Mouse (Mus musculus) spleen, postnatal 36 days (tissue): ENCODE data around the gene Fam20b.
A peak's percentile ranks its signal among the peaks of the same experiment; 100 is the strongest.

ENCODE experiments used
- DNase-seq, 2 experiments: peaks; one replicate each; pipeline ENCODE4 v3.0.0; 2022; ENCODE audit warnings: low spot score in 2 of 2, mixed read lengths in 1 of 2

The Fam20b gene

DNA sequence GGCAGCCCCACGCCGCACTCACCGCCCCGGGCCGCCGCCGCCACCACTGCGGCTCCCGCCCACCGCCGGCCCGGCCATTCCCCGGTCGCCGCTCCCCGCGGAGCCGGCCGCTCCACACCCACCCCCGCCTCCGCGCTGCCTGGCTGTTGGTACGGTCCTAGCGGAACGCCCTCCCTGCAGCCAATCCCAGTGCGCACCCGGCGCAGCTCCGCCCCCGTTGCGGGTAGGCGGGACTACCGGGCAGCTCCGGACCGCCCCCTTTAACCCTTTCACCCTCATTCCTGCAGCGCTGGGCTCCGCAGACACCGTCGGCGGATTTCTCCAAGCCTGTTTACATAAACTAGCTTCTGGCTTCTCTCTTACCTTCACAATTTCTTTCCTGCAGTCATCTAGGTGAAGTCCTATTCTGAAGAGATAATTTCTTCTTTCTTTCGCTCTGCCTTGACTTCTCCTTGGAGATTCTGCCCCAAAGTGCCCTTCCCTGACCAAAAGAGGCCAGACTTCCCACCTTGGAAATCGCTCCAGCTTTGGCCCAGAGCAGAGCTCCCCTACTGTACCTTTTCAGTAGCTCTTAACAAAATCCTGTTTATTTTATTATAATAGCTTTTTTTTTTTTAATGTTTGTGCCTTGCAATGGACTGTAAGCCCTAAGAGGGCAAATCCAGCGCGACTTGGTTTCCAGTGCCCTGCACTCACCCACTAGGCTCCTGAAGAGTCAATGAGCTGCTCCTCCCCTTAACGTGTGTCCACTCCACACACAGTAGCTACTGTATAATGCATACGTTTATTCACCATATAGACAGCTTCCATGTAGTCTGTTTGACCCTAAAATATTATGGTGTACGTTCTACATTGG, at the start of gene Fam20b:
Gene Fam20b, minus strand, starts transcription at position 137 of the 856 bp plus-strand sequence.
- DNase-seq = peak; percentile 95 to 96

DNA sequence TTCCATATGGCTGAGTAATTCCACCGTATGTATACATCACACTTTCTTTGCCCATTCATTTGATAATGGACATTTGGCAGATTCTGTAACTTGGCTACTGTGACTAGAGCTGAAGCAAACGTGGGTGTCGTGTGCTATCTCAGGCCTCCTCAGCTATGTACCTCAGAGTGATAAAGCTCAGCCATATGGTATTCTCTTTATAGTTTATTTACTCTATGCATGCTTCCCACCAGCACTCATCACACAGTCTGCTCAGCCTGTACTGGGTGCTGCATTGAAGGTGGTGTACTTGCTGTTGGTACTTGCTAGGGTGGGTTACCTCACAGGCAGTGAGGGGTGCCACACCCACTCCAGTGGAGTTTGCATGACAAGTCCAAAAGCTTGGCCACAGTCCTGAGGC, 46.4 kb upstream of the Fam20b start:
- DNase-seq = no peak

DNA sequence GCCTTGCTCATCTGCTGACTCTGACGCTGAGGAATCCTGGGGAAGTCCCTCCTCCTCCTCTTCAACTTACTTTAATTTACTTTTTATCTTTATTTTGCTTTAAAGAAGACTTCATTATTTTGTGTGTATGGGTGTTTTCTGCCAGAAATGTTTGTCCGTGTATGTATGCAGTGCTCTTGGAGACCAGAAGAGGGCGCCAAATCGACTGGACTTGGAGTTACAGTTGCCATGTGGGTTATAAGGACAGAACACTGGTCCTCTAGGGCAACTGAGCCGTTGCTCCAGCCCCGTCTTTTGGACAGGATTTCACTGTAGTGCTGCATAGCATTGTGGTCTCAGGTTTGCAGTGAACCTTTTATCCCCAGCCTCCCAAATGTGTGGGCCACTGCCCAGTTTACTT, 45.7 kb upstream of the Fam20b start:
- DNase-seq = no peak

- DNase-seq = no peak
Measured at GRCm38 (mm10) chr1:156763280-156763679, 44.4 kb upstream of the Fam20b start.

- no peak for DNase-seq
Measured at GRCm38 (mm10) chr1:156761430-156761801, 42.5 kb upstream of the Fam20b start.

GRCm38 (mm10) chr1:156760549-156761429, 41.9 kb upstream of the Fam20b start:
- no peak for DNase-seq

- no peak for DNase-seq
Measured at GRCm38 (mm10) chr1:156758326-156758725, 39.4 kb upstream of the Fam20b start.

GRCm38 (mm10) chr1:156754608-156755413, 35.9 kb upstream of the Fam20b start:
- no peak for DNase-seq

DNA sequence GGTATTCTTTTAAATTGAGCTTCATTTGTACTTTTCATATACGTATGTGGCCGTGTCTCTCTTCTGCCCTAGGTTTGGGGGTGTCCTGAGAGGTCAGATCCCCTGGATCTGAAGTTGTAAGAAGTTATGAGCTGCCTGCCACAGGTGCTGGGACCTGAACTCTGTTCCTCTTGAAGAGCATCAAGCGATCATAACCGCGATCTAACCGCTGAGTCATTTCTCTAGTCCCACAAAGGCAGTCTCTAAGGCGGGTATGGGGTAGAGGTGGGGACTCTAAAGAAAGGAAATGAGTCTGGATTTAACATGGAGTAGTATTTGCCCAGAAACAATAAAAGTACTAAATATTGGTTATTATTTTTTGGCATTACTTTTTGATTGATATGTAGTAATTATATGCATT, 34.1 kb upstream of the Fam20b start:
- DNase-seq = no peak

DNA sequence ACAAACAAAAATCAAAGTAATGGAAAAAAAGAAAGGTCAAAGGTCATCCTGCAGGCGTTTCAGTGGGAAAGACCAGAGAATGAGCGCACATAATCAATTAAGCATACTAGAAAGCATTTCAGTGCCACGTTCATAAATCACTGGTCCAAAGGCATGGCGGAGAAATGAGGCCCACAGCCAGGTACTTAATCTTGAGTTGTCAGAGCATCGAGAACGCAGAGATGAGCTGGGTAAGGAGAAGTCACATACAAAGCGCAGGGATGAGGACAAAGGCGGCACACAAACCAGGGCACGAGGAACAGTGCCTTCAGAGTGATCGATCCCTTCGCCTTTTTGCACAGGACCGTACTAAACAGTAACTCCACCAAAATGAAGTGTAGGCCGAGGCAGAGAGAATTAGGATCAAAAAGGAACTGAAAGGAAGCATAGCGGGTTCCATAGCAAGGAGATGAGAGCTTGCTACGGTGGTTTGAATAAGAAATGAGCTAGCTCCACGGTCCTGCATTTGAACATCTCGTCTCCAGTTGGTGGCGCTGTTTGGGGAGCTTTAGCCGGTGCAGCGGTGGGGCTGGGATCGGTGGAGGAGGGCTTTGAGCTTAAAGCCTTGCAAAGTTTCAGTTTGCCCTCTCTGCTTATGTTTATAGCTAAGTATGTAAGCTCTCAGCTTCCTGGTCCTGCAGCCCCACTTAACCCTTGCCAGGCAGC, 33.3 kb upstream of the Fam20b start:
- DNase-seq = peak; percentile 59 to 64

DNA sequence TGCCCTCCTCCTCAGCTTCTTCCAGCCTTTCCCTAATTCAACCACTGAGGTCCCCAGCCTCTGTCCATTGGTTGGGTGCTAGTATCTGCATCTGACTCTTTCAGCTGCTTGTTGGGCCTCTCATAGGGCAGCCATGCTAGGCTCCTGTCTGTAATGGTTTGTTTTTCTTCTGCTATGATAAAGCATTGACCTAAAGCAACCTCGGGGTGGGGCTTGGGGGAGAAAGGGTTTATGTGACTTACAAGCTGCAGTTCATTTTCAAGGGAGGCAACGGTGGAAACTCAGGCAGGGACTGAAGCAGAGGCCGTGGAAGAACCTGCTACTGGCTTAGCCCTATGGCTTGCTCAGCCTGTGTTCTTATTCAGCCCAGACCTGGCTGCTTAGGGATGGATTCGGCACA, 31.4 kb upstream of the Fam20b start:
- no peak for DNase-seq

DNA sequence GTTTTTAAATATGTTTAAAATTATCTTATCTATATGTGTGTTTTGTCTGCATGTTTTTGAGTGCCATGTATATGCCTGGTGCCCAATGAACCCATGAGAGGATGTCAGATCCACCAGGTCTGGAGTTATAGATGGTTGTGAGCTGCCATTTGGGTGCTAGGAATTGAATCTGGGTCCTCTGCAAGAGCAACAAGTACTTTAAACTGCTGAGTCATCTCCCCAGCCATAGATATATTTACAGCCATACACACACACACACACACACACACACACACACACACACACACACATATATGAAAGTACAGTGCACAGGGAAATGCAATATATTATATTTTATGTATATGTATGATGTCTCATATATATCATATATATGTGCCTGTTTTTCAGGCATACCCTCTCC, 30.2 kb upstream of the Fam20b start:
- no peak for DNase-seq

DNA sequence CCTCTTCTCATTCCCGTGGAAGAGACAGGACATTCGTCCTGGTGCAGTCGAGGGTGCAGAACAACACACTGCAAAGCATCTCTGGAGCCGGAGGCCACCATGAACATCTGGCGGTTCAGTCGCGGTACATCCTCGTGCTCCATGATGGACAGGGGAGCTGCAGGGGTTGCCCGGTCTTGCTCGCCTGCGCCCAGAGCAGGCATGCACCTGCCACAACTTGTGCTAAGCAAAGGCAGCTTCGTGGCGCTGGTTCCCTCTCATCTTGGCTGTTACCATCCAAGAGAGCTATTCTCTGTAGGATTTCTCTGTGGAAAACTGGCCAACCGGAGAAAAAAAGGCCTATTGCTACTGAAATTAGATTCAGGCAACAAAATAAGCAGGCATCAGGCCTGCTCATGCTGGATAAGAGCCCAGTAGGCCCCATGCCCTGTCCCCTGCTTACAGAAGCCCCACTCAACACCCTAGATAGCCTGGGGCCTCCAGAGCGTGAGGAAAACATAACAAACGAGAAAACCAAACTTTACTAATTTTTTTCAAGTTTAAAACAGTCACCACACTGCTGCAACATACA, 29.6 kb upstream of the Fam20b start:
- no peak for DNase-seq

DNA sequence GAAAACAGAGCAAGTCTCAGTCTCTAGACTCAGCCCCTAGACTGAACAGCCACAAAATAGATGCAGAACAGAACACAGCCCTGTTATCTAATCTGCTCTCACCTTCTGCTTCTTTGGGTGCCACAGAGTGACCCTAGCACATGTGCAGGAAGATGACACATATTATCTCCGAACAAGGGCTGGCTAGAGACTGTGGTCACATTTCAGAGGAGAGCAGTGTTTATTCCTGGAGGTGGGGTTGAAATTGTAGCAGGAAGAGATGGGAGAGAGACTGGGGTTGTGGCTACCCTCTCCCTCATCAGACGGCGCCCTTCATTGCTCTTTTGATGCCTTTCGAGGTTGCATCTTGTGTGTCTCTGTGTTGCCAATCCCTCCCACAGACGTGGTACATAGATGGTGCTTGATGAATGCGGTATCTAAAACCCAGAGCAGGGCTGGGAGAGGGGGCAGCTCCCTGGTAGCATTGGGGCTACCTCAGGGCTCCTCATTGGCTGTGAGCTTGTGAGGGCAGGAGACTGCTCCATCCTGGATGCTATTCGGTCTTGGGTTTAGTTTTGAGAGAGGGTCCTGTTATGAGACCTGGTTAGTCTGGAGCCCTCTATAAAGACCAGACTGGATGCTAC, 26.4 kb upstream of the Fam20b start:
- peak; percentile 16 for DNase-seq

DNA sequence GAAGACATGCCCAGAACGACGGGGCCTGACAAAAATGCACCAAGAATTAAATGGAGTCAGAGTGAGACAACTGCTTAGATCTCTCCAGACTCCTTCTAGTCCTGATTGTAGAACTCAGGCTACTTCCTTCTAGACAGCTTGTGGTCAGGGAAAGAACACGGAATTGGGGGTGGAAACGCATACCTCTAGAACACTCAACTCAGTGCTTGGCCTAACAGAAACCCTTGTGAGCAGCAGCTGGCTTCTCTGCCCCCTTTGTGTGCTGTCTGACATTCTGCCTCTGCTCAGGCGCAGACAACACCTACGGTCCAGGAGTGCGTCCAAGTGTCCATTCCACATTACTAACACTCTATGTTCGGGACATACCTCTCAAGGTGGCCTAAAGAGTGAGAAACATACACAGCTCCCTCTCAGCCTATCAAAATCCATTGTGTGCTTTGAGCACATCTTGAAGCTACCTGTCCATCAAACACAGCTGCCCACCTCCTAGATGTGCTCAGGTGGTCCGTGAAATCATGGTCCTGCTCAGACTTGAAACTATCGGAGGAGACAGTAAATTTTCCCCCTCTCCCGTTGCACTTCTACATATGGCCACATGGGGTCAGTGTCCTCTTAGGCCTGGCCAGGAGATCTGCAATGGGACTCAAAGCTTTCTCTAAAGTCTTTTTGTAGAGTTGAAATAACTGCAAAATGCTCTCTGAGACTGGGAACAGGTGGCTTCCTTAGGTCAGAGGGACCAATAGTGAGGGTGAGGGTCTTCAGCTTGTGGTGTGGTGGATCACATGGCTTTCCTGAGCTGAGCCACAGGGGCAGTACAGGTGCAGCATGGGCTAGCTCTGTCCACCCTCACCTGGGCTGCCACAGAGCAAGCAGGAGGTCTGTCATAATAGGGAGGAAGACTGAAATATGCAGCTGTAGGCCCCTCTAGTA, 22.9 kb upstream of the Fam20b start:
- DNase-seq = peak; percentile 42 to 47

DNA sequence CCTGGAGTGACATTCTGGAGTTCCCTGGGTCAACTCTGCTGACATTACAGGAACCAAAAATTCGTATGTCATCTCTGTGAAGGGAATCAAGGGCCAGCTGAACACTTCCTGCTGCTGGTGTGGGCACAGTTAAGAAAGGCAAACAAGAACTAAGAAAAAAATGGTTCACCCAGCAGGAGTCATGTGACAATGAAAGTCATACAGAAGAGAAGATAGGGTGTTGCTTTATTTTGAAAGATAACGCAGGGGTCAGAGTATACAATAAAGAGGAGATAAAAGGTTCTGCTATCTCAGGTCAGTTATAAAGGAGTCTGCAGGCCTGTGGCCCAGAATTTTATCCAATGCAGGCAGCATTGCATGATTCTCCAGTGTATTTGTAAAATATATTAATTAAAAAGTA, 16.9 kb upstream of the Fam20b start:
- DNase-seq = no peak

DNA sequence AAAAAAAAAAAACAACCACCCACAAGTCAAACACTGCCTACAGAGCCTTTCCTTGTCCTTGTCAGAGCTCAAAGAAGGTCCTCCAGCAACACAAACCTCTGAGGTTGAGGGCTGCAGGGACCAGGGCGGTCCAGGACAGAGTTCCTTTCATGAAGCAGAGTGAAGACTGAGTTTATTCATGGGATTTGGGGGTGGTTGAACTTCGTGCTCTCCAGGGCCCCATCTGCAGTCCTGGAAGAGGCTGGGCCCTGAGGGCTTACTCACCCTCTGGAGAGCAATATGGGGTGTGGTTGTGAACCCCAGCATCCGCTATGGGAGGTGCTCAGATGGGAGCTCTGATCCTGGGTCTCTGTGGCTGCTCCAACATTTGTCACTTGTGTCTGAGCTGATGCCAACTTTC, 15.1 kb upstream of the Fam20b start:
- DNase-seq = no peak

- DNase-seq = no peak
Measured at GRCm38 (mm10) chr1:156733559-156733958, 14.7 kb upstream of the Fam20b start.

DNA sequence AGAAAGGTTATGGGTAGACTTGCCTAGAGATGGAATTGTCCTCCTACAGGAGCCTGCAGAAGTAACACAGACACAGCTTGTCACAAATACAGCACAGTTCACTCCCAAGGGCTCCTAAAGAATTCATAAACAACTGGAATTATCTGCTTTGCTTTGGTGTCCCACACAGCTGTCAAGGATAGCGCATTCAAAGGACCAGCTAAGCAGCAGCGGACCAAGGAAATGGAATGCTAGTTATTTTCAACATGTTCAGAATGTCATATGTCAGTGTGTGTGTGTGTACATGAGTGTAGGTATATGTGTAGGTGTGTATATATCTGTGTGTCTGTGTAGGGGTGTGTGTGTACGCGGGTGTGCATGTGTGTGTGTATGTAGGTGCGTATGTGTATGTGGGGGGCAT, 14.1 kb upstream of the Fam20b start:
- no peak for DNase-seq
